Mouse (Mus musculus): ENCODE data around the gene Thsd4. TPM values are rescaled to one million over a fixed set of nuclear protein-coding genes. Genes with fewer than 3 reads are reported as not detected.
A peak's percentile ranks its signal among the peaks of the same experiment; 100 is the strongest.

Gene Thsd4
- total RNA-seq, 2 experiments from 2014 or later = 10.1 to 12.4 TPM

DNA sequence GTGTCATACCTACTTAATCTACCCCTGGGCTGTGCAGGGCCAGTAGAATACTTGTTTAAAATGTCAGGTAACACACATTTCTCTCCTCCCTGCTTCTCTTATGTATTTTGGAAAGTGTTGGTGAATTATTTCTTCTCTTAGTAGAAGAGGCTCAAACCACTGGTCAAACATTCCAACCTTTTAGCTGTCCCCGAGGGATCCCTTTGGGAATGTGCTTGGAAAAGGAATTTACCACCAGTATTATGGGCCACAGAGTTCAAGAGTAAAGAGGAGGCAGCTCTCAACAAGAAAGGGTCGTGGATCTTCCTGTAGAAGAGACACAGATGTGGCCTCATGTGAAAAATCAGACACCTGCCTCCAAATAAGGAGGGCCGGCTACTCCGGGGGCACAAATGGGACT, 292.4 kb downstream of the Thsd4 start:
- no peak for DNase-seq
- intact Hi-C loops (cut with DNase I) = no loop called here

DNA sequence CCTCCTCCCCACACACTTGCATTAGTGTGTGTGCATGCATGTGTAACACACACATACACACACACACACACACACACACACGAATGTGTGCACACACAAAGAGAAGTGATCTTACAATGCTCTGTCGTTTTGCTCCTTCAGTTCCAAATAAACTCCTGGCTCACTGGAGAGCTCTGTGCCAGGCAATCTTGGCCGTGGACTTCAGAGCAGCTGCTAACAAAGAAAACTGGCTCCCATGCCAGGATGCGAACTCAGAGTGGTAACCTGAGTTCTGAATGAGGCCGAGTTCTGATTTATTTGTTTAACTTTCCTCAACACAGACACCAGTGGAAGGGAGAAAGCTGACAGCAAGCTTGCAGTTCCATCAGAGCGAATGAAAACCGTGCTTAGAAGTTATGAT, 294.1 kb downstream of the Thsd4 start:
- peak; percentile 40 for DNase-seq
- intact Hi-C loops (cut with DNase I) = no loop called here

DNA sequence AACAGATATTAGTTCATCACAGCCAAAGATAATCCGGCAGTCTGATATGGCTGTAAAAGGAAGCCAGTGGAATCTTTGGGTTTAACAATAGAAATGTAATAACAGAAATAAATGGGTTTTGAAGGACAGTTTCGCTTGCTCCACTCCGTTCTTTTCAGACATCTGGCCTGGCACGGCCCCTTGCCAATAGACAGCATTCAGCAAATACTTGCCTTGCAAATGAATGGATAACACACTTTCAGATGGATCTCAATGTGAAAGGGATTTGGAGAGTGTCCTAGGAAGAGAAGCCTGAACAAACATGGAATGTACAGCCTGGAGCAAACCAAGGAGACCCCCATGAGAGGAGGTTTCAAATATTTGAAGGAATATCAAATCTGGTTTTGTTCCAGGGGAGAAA, 295.2 kb downstream of the Thsd4 start:
- intact Hi-C loops (cut with DNase I) = no loop called here
- DNase-seq = no peak

DNA sequence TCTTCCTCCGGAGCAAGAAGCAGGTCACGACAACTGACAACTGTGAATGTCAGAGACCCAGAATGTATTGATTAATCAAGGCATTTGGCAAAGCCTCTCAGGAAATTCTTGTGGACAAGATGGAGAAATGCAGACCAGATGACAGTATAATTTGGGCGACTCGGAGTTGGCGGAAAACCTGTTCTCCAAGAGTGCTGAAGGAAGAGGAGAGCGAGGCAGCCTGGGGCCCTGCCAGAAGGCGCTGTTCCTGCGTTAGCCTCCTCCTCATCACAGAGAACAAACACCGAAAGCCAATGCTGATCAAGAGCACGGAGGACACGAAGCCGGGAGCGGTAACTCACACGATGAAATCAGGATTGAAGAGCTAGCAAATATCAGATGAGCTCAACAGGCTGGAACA, 295.7 kb downstream of the Thsd4 start:
- DNase-seq = no peak
- intact Hi-C loops (cut with DNase I) = no loop called here

DNA sequence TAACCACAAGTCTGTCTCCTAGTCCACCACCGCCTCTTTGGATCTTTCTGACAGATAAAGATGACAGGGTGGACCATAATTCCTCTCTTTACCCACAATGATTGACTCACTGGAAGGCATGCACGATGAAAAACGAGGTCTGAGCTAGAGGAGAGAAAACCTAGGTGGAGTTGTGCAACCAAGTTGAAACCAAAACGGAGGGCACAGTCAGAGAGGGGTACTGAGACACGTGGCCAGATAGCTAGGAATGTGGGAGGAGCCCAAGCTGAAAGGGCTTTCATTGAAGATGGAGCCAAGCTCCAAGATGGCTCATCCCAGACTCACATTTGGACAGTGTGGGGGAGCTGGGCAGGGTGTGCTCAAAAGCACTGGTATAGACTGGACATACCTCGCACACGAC, 296.4 kb downstream of the Thsd4 start:
- intact Hi-C loops (cut with DNase I) = no loop called here
- no peak for DNase-seq

DNA sequence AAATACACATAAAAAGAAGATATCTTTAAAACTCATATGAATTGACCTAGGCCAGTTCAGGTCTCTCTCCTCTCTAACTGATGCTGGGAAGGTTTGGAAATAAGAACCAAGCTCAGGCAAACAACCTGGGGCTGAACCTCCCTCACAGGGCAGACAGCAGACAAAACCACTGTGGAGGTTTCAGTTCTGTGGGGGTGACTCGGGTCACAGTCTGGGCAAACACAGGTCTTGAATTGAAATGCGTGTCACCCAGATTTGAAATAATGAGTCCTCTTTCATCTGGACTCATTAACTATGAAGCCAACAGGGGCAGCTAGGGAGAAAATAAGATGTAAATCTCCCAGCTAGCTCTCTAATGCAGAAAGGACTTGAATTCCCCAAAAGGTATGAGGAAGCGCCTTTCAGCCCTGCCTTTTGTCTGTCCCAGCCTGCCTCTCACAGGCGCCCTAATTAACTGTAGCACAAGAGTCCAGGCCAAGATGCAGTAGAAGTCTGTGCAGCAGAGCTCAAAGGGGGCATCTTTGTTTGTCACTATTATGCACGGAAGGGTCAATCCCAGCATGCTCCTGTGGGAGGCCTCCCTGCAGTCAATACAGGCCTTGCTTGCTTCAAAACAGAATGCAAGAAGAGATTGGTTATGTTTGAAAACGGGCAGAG, 297.7 kb downstream of the Thsd4 start:
- DNase-seq = no peak
- intact Hi-C loops (cut with DNase I) = no loop called here

DNA sequence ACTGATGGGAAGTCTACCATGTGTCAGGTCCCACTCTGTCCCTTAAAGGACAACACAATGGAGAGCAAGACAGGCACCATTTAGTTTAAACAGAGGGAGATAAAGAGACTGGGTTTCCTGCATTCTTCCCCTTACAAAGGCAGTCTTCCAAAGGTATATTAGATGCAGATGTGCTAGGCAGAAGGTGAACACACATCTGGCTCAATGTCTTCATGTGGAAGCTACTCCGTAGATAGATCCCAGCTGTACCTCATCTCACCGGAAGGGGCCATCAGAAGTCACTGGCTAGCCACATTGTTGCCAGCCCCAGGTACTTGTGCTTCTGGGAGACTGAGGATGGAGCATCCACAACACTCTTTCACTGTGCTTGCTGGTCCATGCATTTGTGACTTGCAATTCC, 301.4 kb downstream of the Thsd4 start:
- DNase-seq = no peak
- intact Hi-C loops (cut with DNase I) = no loop called here

DNA sequence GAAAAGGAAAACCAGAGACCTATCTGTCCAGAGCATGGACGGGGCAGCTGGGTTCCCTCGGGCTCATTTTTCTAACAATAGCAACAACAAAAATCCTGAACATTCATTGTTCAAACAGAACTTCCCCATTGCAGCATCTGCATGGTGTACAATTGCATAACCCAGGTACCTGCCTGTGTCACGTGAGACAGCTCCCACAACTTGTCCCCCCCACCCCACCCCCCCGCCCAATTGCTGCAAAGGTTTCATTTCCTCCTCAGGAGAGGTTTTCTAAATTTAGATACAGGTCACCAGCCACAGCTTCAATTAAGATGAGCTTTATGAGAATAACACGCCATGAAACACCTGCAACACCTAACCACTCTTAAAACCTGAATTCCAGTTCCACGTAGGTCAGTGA, 303.4 kb downstream of the Thsd4 start:
- no peak for DNase-seq
- intact Hi-C loops (cut with DNase I) = no loop called here

DNA sequence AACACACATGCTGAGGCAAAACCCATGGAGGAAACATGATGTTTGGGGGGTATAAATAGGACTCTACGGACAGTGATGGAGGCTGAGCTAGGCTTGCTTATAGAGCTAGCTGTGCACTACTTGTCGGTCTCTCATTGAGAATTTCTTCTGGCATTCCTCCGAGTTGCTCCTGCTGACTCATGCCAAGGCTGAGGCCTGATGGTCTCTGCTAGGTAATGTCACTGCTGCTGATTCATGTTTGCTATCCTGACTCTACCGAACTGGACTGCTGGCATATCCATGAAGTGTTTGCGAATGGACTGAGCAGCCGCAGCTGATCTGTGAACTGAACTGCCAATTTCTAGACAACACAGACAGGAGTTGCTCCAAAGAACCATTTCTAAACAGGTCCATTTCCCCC, 305.8 kb downstream of the Thsd4 start:
- no peak for DNase-seq
- intact Hi-C loops (cut with DNase I) = no loop called here

DNA sequence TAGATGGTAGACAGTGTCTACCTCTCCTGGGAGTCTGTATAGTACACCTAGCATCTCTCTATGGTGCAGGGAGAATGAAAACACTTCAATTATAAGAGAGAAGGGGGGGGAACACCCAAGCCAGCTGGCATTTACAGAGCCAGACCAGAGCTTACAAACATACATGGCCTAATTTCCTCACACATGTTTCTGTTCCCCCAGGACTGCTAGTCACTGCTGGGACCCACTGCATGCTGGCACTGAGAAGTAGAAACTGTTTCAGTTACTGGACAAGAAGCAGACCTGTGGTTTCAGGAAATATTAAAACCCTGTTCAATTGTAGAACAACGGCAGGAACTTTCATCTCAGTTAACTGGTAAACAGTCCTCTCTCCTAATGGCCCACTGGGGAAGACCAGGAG, 308.7 kb downstream of the Thsd4 start:
- no peak for DNase-seq
- intact Hi-C loops (cut with DNase I) = no loop called here

DNA sequence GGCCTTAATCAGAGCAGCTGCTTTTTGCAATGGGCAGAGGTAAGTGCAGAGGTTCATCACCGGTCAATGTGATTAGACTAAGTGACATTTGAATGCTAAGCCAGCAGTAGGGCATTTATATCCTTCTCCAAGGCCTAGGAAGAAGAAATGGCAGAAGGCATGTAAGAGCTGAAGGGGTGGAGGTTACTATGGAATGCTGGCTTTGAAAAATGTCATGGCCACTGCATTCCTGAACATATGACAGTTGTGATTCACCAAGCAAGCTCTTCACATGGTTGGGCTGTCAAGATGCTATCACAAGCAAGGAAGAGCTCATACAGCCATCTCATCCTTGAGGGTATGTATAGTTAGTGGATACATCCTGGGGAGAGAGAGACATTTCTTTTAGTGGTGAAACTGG, 313.0 kb downstream of the Thsd4 start:
- intact Hi-C loops (cut with DNase I) = no loop called here
- DNase-seq = no peak

DNA sequence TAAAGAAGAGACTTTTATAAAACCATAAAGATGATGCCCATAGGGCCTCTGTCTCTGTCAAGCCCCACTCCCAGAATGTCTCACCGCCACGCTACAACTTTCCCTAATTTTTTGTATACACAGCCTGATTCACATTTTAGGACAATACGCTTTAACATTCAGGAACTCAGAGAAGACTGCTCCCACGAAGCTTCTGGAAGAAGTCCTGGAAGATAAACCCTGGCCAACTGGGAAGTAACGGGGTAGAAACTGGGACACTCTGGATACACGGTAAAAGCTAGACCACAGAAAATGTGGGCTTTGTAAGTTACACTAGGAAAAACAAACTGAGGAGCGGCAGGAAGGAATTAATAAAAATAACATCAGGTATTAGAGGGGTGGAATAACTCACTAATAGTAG, 318.7 kb downstream of the Thsd4 start:
- DNase-seq = no peak
- intact Hi-C loops (cut with DNase I) = no loop called here

DNA sequence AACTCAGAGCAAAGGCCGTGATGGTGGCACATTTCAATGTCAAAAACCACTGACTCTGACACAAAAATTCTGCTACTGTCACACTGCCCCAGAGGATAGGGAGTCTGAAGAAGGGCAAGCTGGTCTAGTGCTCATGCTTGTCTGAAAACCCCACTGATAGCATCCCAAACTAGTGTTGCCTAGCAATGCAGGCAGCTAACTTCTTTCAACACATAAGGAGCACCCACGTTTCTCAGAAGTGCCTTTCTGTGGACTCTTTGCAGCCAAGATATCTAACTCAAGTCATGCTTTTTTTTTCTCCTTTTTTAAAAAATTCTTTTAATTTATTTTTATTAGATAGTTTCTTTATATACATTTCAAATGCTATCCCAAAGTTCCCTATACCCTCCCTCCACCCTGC, 321.4 kb downstream of the Thsd4 start:
- intact Hi-C loops (cut with DNase I) = no loop called here
- DNase-seq = no peak

DNA sequence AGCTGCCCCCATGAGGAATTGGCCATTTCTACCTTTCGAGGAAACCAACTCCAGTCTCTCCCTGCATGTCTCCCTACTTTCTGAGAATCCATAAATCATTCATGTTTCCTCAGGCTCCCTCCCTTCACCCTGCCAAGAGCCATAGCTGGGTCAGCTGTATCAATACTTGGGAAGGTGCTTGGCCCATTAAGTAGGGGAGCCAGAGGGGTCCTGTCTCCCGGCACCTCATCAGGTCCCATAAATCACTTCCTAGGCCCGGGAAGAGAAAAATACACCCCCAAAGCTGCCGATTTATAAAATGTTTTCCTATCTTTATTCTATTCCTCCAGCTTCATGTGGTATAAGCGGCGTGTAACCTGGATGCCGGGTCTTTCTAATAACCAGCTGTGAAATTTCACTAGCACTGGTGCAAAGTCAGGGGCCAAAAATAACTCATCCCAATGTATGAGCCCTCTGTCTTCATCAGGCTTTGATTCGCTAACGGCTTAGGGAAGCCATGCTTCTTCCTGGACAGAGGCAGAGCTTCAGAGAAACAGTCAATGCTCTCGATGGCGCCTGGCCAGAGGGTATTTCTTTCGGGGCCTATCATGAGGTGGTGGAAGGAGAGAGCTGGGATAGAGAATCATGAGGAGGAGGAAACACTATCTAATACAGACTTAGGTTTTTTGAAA, 323.2 kb downstream of the Thsd4 start:
- intact Hi-C loops (cut with DNase I) = no loop called here
- no peak for DNase-seq

DNA sequence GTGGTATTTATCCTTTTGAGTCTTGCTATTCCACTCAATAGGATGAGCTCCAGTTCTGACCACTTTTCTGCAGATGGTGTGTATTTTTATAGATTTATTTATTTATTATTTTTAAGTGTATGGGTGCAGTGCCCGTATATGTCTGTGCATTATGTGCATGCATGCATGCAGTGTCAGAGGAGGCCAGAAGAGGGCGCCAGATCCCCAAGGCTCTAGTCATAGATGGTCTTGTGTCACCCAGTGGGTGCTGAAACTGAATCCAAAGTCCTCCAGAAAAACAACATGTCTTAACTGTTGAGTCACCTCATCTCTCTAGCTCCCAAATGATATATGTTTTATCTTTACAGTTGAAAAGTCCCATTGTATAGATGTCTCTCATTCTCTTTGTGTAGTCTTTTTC, 326.3 kb downstream of the Thsd4 start:
- intact Hi-C loops (cut with DNase I) = no loop called here
- DNase-seq = no peak

DNA sequence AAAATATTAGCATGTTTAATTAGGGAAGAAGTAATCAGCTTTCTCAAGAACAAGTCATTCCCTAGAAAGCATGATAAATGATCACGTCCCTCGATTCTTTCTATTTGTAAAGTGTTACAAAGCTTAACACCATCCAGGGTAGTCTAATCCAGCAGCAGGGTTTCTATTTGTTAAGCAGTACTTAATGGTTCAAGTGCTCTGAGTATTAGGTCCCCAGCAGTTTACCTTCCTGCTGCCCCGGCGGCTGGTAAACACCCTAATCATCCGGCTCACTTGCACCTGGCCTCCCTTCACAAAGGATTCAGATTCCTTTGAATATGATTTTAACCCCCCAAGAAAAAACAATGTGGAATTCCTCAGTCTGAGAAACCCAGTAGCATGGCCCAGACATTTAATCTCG, 326.9 kb downstream of the Thsd4 start:
- DNase-seq = no peak
- intact Hi-C loops (cut with DNase I) = no loop called here

DNA sequence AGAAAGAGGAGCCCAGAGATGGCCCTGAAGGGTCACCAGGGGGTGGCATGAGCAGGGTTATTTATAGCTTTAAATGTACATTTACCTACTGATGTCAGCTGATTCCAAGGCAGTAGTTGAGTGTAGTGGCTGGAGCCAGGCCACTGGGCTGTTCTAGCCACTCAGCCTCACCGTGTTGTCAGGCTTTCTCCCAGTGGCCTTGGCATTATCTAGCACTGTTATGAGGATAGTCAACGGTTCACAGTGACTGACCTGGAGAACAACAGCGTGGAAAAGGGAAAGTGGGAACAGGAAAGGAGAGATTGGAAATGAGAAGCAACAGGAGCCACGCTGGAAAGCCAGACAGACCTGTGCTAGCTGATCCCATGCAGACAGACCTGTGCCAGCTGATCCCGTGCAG, 329.5 kb downstream of the Thsd4 start:
- no peak for DNase-seq

DNA sequence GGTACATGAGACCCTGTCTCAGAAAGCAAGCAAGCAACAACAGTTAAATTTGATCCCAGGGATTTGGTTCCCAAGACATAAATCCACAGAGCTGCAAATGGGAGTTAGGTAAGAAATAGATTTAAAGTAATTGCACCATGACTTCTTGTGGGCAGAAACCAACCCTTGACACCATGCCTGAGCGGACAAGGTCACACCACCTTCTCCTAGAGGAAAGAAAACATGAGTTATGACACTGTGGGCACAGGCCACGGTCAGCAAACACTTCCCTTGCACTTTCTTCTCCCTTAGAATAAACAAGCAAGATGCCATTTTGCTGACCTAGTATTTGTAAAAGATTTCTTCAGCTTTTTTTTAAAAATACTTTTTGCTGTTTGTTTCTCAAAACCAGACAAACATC, 334.4 kb downstream of the Thsd4 start:
- no peak for DNase-seq
- intact Hi-C loops (cut with DNase I) = no loop called here

More for the DNA sequence above, 329.5 kb downstream of the Thsd4 start:
- intact Hi-C loops (cut with DNase I) = no loop called here

DNA sequence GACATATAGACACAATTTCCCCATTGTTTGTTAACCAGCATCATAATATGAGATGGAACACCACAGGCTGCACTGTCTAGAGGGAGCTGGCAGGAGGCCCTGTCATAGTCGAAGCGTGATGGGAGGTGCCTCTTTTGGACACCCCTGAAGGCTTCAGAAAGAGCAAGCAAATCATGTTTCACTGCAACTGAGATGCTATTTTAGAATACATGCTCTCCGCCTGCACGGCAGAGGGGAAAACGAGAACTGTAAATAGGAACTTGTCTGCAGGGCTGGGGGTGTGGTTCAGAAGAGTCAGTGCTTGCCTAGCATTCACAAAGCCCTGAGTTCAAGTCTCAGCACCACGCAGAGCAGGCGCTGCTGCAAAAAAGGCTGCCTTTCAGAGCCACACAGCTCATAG, 334.9 kb downstream of the Thsd4 start:
- DNase-seq = no peak
- intact Hi-C loops (cut with DNase I) = no loop called here

DNA sequence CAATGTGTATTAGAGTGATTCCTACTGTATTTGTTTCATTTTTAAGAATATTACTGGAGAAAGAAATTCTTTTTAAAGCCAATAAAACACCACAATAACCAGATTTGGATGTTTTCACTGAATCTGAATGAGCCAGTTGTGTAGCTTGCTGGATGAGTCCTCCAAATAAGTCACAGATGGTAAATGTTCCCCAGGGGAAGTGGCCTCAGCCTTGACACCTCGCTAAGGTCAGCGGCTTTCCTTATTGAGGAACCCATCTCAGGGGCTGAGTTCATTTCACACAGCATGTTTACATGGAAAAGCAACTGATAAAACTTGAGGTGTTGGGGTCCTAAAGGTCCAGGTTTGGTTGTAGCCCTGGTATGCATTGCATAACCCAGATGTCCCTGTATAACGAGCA, 337.8 kb downstream of the Thsd4 start:
- no peak for DNase-seq
- intact Hi-C loops (cut with DNase I) = no loop called here

DNA sequence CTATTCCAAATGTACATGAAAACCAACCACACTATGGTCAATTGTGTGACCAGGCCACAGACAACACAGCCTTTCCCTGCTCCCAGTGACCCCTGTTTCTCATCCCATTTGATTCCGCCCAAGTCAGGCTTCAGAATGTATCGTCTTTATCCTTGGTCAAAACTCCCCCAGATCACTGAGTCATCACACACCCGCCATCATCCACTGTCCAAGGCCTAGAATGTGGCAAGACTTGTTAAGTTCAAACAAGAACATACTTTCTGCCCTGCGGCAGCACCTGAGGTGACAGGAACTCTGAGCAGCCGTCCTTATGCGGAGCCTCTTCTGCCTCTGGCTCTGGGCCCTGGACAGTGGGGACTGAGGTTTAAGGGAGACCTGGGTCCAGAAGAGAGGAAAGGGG, 339.5 kb downstream of the Thsd4 start:
- no peak for DNase-seq
- intact Hi-C loops (cut with DNase I) = no loop called here

DNA sequence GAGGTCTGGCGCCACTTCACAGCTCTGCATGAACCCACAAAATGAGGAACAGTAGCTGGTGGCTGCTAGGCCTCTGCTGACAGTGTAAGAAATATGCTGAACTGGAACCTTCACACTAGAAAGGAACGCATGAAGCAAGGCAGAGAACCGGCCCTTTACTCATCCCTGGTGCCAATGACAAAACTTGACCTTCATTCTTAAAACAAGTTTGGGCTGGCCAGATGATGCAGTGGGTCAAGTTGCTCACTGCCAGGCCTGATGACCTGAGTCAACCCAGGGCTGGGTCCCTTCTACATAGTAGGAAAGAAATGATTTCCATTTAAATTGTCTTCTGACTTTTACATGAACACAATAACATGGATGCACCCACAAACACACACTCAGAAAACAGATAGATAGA, 340.9 kb downstream of the Thsd4 start:
- intact Hi-C loops (cut with DNase I) = no loop called here

DNA sequence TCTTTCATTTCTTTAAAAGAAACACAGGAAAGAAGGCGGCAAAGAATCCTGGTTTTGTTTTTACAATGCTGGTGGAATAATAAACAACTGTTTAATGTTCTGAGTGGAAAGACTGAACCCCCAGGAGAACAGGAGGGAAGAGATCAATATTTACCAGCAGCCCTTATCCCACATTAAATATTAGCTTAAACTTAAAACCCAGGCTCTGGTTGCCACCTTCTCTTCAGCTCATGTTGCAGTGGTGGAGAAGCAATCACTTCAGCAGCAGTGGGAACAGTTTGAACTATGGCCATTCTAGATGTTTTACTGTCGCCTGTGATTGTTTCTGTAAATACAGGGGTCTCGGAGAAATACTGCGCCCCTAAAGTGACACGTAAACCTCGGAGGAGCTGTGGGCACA, 341.7 kb downstream of the Thsd4 start:
- DNase-seq = no peak
- intact Hi-C loops (cut with DNase I) = no loop called here

More for the DNA sequence above, 340.9 kb downstream of the Thsd4 start:
- no peak for DNase-seq
